Mouse (Mus musculus) ES-E14 (cell line): ENCODE results near the gene Kcnh8.

Experiments
- CHD2 ChIP-seq: IDR thresholded peaks from 2 replicates; pipeline ENCODE4 v1.6.1; 2014; ENCODE audit warnings: mild to moderate bottlenecking, low read depth, low read length, inconsistent platforms
- HCFC1 ChIP-seq: IDR thresholded peaks from 2 replicates; pipeline ENCODE4 v1.6.1; 2012; ENCODE audit warnings: low read length, inconsistent platforms, borderline replicate concordance; ENCODE audit not compliant: insufficient read depth
- MAFK ChIP-seq: IDR thresholded peaks from 2 replicates; pipeline ENCODE4 v1.6.1; 2014; ENCODE audit warnings: mild to moderate bottlenecking, low read depth, low read length, inconsistent platforms; ENCODE audit not compliant: insufficient read depth
- ZC3H11A ChIP-seq: IDR thresholded peaks from 2 replicates; pipeline ENCODE4 v1.6.1; 2012; ENCODE audit warnings: low read depth, mild to moderate bottlenecking, inconsistent platforms, low read length, borderline replicate concordance
- ZNF384 ChIP-seq: IDR thresholded peaks from 2 replicates; pipeline ENCODE4 v1.6.1; 2012; ENCODE audit warnings: low read depth, low read length, inconsistent platforms

DNA sequence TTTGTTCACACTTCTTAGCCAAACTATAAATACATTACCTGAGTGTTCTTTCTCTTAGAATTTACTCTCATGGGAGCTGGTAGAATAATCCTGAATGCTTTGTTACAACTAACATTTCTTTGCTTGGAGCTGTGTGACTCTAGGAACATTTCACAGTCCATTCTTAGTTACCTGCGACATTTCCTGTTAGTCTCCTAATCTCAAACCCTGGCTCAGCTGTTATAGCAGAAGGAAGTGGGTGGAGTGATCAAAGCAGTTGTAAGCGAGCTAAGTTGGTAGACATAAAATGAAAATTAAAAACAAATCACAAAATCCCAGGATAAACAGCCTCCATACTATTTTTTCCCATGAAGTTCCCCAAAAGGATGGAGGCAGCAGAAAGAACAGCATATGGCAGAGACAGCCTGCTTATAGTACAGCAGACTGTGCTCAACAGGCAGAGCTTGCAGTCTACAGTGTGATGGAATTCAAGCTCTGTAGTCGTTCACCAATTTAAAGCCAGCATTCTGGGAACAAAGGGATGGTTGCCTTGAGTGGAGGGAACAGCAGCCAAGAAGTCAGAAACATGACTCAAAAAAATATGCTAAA is 318.1 kb downstream of the Kcnh8 start:
- TF ChIP-seq CHD2 (no peak), HCFC1 (no peak), ZNF384 (no peak), ZC3H11A (no peak), MAFK (no peak)
